Mouse (Mus musculus): ENCODE measurements around the gene Gm49395. TPM values are rescaled to one million over a fixed set of nuclear protein-coding genes. Genes with fewer than 3 reads are reported as not detected.

Gm49395 gene
- polyA plus RNA-seq, 1 experiment from 2014 or later: 4.9 TPM

DNA sequence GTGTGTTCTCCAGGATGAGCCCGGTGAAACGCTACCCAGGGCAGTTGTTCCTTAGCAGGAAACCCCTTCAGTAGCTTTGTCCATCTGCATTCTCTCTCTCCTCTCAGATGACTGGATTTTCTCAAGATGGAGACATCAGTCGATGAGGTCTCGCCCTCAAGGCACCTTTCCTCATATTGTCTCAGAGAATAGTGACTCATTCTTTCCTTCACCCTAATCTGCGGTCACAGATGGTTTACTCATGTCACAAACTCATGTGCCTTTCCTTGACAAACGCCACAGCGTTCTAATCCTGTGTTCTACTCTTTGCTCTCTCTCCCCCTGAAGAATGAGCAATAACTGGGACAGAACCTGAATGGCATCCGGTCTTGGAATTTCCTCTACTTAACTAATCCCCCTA, 5.7 kb upstream of the Gm49395 start:
- Histone ChIP-seq H3K4me2 (ENCODE audit: low read depth, low read length) (no peak overlapping the region), H3K4me1 (ENCODE audit: control insufficient read depth, insufficient read depth, low read length) (0 out of 2 replicates have a peak, but pooled peaks cover 4% of the 10 kb centered on the region), H3K4me3 (replicated peaks; ENCODE audit: low read length) (no peak overlapping the region), H3K36me3 (ENCODE audit: control insufficient read depth, insufficient read depth, low read length) (no peaks in the 10 kb centered on the region), H3K27me3 (ENCODE audit: control insufficient read depth, insufficient read depth, low read length) (no peaks in the 10 kb centered on the region), H3K27ac (ENCODE audit: low read length) (no peak overlapping the region), H3K9me3 (replicated peaks; ENCODE audit: control insufficient read depth, low read length) (no peaks in the 10 kb centered on the region), H3K9ac (ENCODE audit: low read length) (no peak overlapping the region)
- ATAC-seq (ENCODE audit: insufficient read depth, low FRiP score): no peak
- 81% methylated on average over 8 of the region's 8 CpGs for WGBS

DNA sequence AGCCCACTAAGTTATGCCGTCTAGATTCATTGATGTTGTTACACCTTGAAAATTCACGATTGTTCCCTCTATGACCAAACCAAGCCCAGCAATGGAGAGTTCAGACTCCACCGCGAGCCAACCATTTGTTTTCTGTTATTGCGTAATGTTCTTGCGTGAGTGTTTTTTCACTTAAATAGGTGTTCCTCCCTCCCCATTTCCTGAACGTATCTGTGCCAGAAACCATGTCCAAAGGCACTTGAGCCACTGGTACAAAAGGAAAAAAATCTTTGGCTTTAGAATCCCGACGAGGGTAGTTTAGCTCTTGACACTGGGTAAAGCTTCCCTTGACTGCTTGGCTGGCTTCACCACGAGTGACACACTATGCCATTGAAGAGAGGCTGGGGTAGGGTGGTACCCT, 4.5 kb upstream of the Gm49395 start:
- Histone ChIP-seq H3K27me3 (ENCODE audit: control insufficient read depth, insufficient read depth, low read length) (no peaks in the 10 kb centered on the region), H3K4me3 (replicated peaks; ENCODE audit: low read length) (no peak overlapping the region), H3K36me3 (ENCODE audit: control insufficient read depth, insufficient read depth, low read length) (no peaks in the 10 kb centered on the region), H3K9ac (ENCODE audit: low read length) (no peak overlapping the region), H3K27ac (ENCODE audit: low read length) (no peak overlapping the region), H3K4me1 (ENCODE audit: control insufficient read depth, insufficient read depth, low read length) (0 out of 2 replicates have a peak, but pooled peaks cover 4% of the 10 kb centered on the region), H3K4me2 (ENCODE audit: low read depth, low read length) (no peak overlapping the region), H3K9me3 (replicated peaks; ENCODE audit: control insufficient read depth, low read length) (no peaks in the 10 kb centered on the region)
- ATAC-seq (ENCODE audit: insufficient read depth, low FRiP score): no peak
- 80% methylated on average over 10 of the region's 10 CpGs for WGBS

DNA sequence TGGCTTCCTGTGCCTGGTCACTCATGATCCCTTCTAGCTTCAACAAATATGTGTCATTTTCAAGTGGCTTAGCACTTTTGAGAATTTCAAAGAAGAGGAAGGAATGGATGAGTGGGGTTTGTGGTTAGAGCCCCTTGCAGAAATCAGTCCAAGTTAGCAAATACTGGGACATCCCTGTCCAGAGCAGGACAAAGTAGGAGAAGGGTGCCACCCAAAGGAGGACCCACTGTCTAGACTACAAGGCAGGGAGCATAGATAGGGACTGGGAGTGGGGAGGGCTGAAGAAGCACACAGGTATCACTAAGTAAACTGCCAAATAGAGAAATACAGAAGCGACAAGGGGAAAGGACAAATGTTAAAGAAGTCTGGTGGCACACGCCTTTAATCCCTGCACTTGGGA, 1.0 kb upstream of the Gm49395 start:
- Histone ChIP-seq H3K27ac (ENCODE audit: low read length) (peak overlapping the region; percentile 33; the same call in 1 of the 2 replicates), H3K36me3 (ENCODE audit: control insufficient read depth, insufficient read depth, low read length) (no peaks in the 10 kb centered on the region), H3K9ac (ENCODE audit: low read length) (no peak overlapping the region), H3K9me3 (replicated peaks; ENCODE audit: control insufficient read depth, low read length) (no peaks in the 10 kb centered on the region), H3K4me1 (ENCODE audit: control insufficient read depth, insufficient read depth, low read length) (0 out of 2 replicates have a peak, but pooled peaks cover 4% of the 10 kb centered on the region), H3K27me3 (ENCODE audit: control insufficient read depth, insufficient read depth, low read length) (no peaks in the 10 kb centered on the region), H3K4me2 (ENCODE audit: low read depth, low read length) (peak overlapping the region; percentile 27; the same call in 1 of the 2 replicates), H3K4me3 (replicated peaks; ENCODE audit: low read length) (no peak overlapping the region)
- 98% methylated on average over 2 of the region's 2 CpGs for WGBS
- no peak for ATAC-seq (ENCODE audit: insufficient read depth, low FRiP score)

DNA sequence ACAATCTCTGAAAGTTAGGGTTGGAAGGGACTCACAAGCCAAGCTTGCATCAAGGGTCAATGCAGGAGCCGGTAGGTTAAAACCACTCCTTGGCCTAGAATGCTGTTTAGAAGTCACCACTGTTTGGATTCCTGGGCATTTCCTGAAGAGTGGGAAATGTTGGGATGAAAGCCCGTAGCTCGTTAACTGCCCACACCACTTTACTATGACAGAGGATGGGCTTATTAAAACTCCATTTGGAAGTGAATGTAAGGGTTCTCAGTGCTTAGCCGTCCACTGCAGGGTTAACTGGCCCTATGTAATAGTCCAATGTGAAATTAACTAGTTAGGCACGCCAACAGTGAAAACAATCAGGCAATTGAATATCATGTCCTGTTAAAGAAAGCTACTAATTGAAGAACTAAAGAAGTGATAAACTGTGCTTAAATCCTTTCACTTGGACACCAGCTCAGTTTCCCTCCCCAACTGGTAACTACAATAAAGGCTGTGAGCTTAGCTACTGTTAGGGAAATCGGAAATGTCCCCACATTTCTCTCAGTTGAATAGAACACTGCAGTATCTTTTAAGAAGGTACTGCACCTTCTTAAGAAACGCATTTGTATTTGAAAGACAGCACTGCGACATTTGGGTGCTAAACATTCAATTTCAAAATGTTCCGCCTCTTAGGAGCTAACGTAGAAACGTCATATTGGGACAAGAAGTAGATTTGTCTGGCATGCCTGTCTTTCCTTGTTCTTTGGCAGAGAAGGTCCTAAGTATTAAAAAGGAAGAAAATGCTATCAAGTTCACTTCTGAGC, 1.1 kb downstream of the Gm49395 start:
- Histone ChIP-seq H3K9ac (ENCODE audit: low read length) (peak overlapping the region; percentile 74), H3K4me3 (replicated peaks; ENCODE audit: low read length) (peak overlapping the region; percentile 58), H3K9me3 (replicated peaks; ENCODE audit: control insufficient read depth, low read length) (no peaks in the 10 kb centered on the region), H3K36me3 (ENCODE audit: control insufficient read depth, insufficient read depth, low read length) (no peaks in the 10 kb centered on the region), H3K27ac (ENCODE audit: low read length) (peak overlapping the region; percentile 97), H3K4me2 (ENCODE audit: low read depth, low read length) (peak overlapping the region; percentile 84), H3K4me1 (ENCODE audit: control insufficient read depth, insufficient read depth, low read length) (peaks cover 12% of the 10 kb centered on the region), H3K27me3 (ENCODE audit: control insufficient read depth, insufficient read depth, low read length) (no peaks in the 10 kb centered on the region)
- ATAC-seq (ENCODE audit: insufficient read depth, low FRiP score): no peak
- WGBS: 35% methylated on average over 11 of the region's 11 CpGs

DNA sequence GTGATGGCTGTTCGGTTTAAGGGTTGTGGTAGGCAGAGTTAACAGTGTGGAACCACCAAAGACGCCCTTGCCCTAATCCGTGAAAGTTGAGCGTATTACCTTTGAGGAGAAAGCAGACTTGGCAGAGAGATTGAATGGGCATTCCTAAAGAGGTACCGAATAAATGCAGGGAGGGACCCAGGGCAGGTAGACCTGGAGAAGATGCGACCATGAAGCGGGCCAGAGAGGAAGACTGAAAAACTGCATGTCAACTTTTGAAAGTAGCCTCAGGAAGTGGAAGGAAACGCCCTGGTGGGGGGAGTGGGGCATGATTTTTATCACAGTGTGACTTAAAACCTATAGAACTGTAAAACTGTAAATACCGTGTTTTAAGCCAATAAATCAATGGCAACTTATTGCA, 2.3 kb downstream of the Gm49395 start:
- H3K4me1 ChIP-seq (ENCODE audit: control insufficient read depth, insufficient read depth, low read length): peaks cover 15% of the 10 kb centered on the region
- no peak for ATAC-seq (ENCODE audit: insufficient read depth, low FRiP score)
- no peaks in the 10 kb centered on the region for H3K9me3 ChIP-seq (replicated peaks; ENCODE audit: control insufficient read depth, low read length)
- H3K4me2 ChIP-seq (ENCODE audit: low read depth, low read length): peak overlapping the region; percentile 84
- 75% methylated on average over 9 of the region's 9 CpGs for WGBS
- no peaks in the 10 kb centered on the region for H3K27me3 ChIP-seq (ENCODE audit: control insufficient read depth, insufficient read depth, low read length)
- H3K27ac ChIP-seq (ENCODE audit: low read length): no peak overlapping the region
- no peaks in the 10 kb centered on the region for H3K36me3 ChIP-seq (ENCODE audit: control insufficient read depth, insufficient read depth, low read length)
- H3K4me3 ChIP-seq (replicated peaks; ENCODE audit: low read length): peak overlapping the region; percentile 58
- no peak overlapping the region for H3K9ac ChIP-seq (ENCODE audit: low read length)

DNA sequence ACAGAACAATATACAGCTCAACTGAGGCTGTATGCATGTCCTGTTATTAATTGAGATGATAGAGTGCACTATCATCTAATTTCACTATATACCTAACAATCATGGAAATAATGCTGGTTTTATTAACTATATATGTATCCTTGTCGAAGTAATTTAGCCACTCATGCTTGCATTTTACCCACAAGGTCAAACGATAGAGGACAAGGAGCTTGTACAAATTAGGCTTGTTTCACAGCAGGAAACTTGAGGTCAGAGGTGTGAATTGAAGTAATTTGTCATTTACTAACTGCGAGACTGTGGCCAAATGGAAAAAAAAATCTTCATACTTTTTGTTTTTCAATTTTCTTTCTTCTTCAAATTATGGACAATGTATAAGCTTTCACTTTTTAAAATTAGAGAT, 3.5 kb downstream of the Gm49395 start:
- Histone ChIP-seq H3K27ac (ENCODE audit: low read length) (no peak overlapping the region), H3K27me3 (ENCODE audit: control insufficient read depth, insufficient read depth, low read length) (no peaks in the 10 kb centered on the region)
- no peak for ATAC-seq (ENCODE audit: insufficient read depth, low FRiP score)

DNA sequence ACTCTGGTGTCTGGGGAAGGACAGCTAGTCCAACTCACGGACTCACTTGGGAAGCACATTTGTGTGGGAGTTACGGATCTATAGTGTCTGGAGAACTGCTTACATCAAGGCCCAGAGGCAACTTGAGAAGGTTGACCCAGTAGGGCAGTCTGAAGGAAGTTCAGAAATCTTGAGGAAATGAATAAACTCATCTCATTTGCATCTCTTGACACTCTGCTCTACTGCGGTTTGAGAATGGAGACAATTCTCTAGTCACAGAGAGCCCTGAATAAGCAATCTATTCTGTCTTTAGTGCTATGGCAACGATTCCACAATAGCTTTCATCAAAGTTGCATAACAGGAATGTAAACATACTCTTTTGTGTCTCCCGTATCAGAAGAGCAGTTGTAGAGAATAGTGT, 4.8 kb downstream of the Gm49395 start:
- Histone ChIP-seq H3K27me3 (ENCODE audit: control insufficient read depth, insufficient read depth, low read length) (no peaks in the 10 kb centered on the region), H3K9ac (ENCODE audit: low read length) (no peak overlapping the region), H3K4me2 (ENCODE audit: low read depth, low read length) (peak overlapping the region; percentile 5; the same call in 1 of the 2 replicates), H3K4me1 (ENCODE audit: control insufficient read depth, insufficient read depth, low read length) (peaks cover 11% of the 10 kb centered on the region), H3K27ac (ENCODE audit: low read length) (no peak overlapping the region), H3K9me3 (replicated peaks; ENCODE audit: control insufficient read depth, low read length) (no peaks in the 10 kb centered on the region), H3K36me3 (ENCODE audit: control insufficient read depth, insufficient read depth, low read length) (no peaks in the 10 kb centered on the region), H3K4me3 (replicated peaks; ENCODE audit: low read length) (no peak overlapping the region)
- WGBS: 57% methylated on average over 5 of the region's 5 CpGs
- ATAC-seq (ENCODE audit: insufficient read depth, low FRiP score): no peak

More for the DNA sequence above, 3.5 kb downstream of the Gm49395 start:
- Histone ChIP-seq H3K4me1 (ENCODE audit: control insufficient read depth, insufficient read depth, low read length) (peaks cover 15% of the 10 kb centered on the region), H3K9ac (ENCODE audit: low read length) (no peak overlapping the region), H3K4me3 (replicated peaks; ENCODE audit: low read length) (no peak overlapping the region), H3K36me3 (ENCODE audit: control insufficient read depth, insufficient read depth, low read length) (no peaks in the 10 kb centered on the region), H3K9me3 (replicated peaks; ENCODE audit: control insufficient read depth, low read length) (no peaks in the 10 kb centered on the region), H3K4me2 (ENCODE audit: low read depth, low read length) (no peak overlapping the region)
- 63% methylated on average over 3 of the region's 3 CpGs for WGBS

DNA sequence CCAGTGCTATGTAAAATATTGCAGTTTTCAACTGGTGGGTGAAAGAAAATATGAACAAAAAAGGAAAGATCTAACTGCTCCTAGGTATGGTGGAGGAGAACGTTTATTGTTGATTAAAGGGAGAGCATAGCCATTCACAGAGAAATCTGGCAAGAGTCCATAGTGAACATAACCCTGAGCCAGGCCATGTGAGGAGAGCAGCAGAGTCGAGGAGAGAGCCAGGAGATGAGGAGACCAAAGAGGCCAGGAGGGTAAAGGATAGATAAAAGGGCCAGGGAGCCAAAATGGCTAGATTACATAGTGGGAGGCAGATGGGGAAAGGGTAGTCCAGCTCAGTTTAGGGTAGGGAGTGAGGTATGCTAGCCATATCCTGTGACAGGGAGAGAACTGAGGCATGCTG, 5.5 kb downstream of the Gm49395 start:
- no peak overlapping the region for H3K27ac ChIP-seq (ENCODE audit: low read length)
- H3K9me3 ChIP-seq (replicated peaks; ENCODE audit: control insufficient read depth, low read length): no peaks in the 10 kb centered on the region
- H3K36me3 ChIP-seq (ENCODE audit: control insufficient read depth, insufficient read depth, low read length): no peaks in the 10 kb centered on the region
- no peaks in the 10 kb centered on the region for H3K27me3 ChIP-seq (ENCODE audit: control insufficient read depth, insufficient read depth, low read length)
- WGBS: 23% methylated on average over 2 of the region's 2 CpGs
- no peak for ATAC-seq (ENCODE audit: insufficient read depth, low FRiP score)
- no peak overlapping the region for H3K4me2 ChIP-seq (ENCODE audit: low read depth, low read length)
- H3K4me3 ChIP-seq (replicated peaks; ENCODE audit: low read length): no peak overlapping the region
- H3K9ac ChIP-seq (ENCODE audit: low read length): no peak overlapping the region
- H3K4me1 ChIP-seq (ENCODE audit: control insufficient read depth, insufficient read depth, low read length): peaks cover 11% of the 10 kb centered on the region

DNA sequence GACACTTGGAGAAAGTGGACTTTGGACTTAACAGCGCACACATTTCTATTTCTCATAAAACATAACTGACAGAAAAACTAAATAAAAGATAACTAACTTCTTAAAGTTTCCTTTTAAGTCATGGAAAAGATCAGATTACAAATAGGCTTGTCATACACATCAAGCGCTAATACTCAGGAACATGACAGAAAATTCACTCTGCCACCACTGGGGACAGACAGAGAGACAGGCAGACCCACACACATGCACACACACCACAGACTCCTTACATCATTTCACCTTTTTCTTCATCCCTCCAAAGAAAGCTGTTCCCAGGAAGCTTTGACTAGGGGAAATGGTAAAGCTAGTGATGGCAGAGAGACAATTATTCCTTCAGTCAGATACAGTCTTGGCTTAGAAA, 6.3 kb downstream of the Gm49395 start:
- Histone ChIP-seq H3K4me1 (ENCODE audit: control insufficient read depth, insufficient read depth, low read length) (peaks cover 11% of the 10 kb centered on the region), H3K4me3 (replicated peaks; ENCODE audit: low read length) (no peak overlapping the region), H3K36me3 (ENCODE audit: control insufficient read depth, insufficient read depth, low read length) (no peaks in the 10 kb centered on the region), H3K27me3 (ENCODE audit: control insufficient read depth, insufficient read depth, low read length) (no peaks in the 10 kb centered on the region), H3K4me2 (ENCODE audit: low read depth, low read length) (no peak overlapping the region), H3K27ac (ENCODE audit: low read length) (no peak overlapping the region), H3K9ac (ENCODE audit: low read length) (no peak overlapping the region), H3K9me3 (replicated peaks; ENCODE audit: control insufficient read depth, low read length) (no peaks in the 10 kb centered on the region)
- ATAC-seq (ENCODE audit: insufficient read depth, low FRiP score): no peak
- 45% methylated on average over 2 of the region's 2 CpGs for WGBS

Data from stomach, embryonic 16.5 days (tissue).